Mouse (Mus musculus) liver, embryonic 11.5 days (tissue): ENCODE measurements at regions not wholly inside any gene's neighbourhood (a gene's known extent, or its start where the extent isn't known, plus 50 kb on each side); places are given as distances from the start of the nearest gene placed in this dataset.

Experiments
- ATAC-seq: fragments of 200-750 bp; cut with Nextera tagmentation; replicated peaks from 2 replicates; pipeline ENCODE4 v1.8.0; 2017; ENCODE audit warnings: moderate number of reproducible peaks, mild to moderate bottlenecking, moderate TSS enrichment, moderate library complexity; ENCODE audit not compliant: low FRiP score
- DNase-seq: peaks from one replicate; pipeline ENCODE4 v3.0.0-alpha.2; 2017; ENCODE audit warnings: low spot score
- H3K27ac ChIP-seq: fragments of 300-500 bp; sonication (generic); 2 replicates; pipeline ENCODE4 v1.5.1; 2014; ENCODE audit warnings: mild to moderate bottlenecking, low read depth, low read length, control low read depth
- H3K27me3 ChIP-seq: fragments of 300-500 bp; sonication (generic); replicated peaks from 2 replicates; pipeline ENCODE4 v1.6.1; 2014; ENCODE audit warnings: low read length, mixed read lengths; ENCODE audit not compliant: control insufficient read depth, insufficient read depth
- H3K36me3 ChIP-seq: fragments of 300-500 bp; sonication (generic); 2 replicates; pipeline ENCODE4 v1.6.1; 2014; ENCODE audit warnings: mild to moderate bottlenecking, low read length, moderate library complexity, mixed read lengths; ENCODE audit not compliant: control insufficient read depth, insufficient read depth
- H3K4me1 ChIP-seq: fragments of 300-500 bp; sonication (generic); replicated peaks from 2 replicates; pipeline ENCODE4 v1.6.1; 2014; ENCODE audit warnings: low read length, mixed read lengths; ENCODE audit not compliant: control insufficient read depth, insufficient read depth
- H3K4me2 ChIP-seq: fragments of 300-500 bp; sonication (generic); 2 replicates; pipeline ENCODE4 v1.6.1; 2014; ENCODE audit warnings: mild to moderate bottlenecking, control low read depth, moderate library complexity
- H3K4me3 ChIP-seq: fragments of 300-500 bp; sonication (generic); 2 replicates; pipeline ENCODE4 v1.5.1; 2014; ENCODE audit warnings: low read depth, low read length, control low read depth
- H3K9ac ChIP-seq: fragments of 300-500 bp; sonication (generic); 2 replicates; pipeline ENCODE4 v1.6.1; 2014; ENCODE audit warnings: low read depth, low read length, control low read depth
- H3K9me3 ChIP-seq: fragments of 300-500 bp; sonication (generic); 2 replicates; pipeline ENCODE4 v1.6.1; 2016; ENCODE audit warnings: low read length, inconsistent platforms, mixed read lengths; ENCODE audit not compliant: control insufficient read depth
- WGBS: fragments of 180-500 bp; shearing (Covaris S2); extraction: QIAGEN DNeasy Blood & Tissue Kit; methylation state at CpG from one replicate; pipeline ENCODE4 v1.1.7; 2014; 5-methylcytosine and 5-hydroxymethylcytosine counted together

DNA sequence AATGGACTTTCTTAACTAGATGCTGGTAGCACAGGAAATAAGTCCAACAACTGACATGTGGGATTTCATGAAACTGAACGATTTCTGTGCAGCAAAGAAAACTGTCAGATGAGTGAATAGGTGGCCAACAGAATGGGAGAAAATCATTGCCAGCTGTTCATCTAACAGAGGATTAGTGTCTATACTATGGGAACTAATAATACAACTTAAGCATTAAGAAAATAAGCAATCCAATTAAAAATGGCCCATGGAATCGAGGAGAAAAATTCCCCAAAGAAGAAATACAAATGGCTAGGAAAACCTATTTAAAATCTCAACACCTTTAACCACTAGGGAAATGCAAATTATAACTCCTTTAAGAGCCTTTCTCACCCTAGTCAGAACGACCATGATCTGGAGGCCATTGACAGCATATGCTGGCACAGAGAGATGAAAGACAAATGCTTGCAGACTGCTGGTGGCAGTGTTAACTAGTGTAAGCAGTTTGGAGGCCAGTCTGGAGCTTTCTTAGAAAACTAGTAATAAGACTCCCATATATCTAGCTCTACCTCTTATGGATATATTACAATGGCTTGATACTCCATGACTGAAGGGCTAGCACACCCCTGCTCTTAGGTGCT is 521.6 kb downstream of the Tmem182 start:
- ATAC-seq (no peak), DNase-seq (no peak)
- Histone ChIP-seq H3K36me3 (no peaks in the 10 kb centered on the region), H3K4me2 (no peak overlapping the region), H3K9ac (no peak overlapping the region), H3K27me3 (no peaks in the 10 kb centered on the region), H3K4me3 (no peak overlapping the region), H3K4me1 (no peaks in the 10 kb centered on the region), H3K27ac (no peak overlapping the region), H3K9me3 (no peaks in the 10 kb centered on the region)
- WGBS = 55% methylated on average over 3 of the region's 3 CpGs

DNA sequence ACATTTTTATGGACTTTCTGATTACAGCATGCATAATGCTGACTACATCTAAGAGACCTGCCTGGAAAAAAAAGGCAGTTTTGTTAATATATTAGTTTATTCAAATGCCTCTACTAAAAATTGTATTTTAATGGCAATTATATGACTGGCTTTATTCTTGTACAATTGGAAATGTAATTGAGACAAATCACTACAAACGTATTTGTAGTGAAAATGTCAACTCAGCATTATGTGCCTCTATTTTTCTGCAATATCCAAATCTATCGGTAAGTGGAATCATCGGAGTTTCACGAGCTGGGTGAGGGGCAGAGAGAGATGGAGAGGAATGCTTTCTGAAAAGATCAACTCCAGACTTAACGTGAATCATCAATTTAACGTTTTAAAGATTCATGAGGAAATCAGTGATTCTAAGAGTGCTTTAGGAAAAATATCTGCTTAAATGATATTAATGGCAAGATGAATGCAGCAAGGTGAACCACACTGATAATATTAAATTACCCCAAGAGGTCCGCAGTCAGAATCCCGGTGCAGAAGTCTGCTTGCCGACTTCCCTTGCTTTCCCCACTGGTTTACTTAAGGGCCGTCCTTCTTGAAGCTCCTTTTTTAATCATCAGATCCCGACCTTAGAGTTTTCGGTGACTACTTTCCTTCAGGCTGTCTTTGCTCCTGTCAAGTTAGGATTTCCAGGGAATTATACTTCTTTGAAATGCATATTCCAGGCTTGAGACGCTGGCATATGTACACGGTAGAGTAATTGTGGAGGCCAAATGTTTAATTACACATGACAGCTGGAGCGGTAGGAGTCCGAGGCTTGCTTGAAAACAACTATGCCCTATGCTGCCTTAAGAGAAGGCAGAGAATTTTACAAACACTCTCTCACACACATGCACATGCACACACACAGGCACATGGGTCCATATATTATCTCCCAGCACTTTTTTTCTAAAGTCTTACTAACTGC is 544.7 kb downstream of the Tmem182 start:
- Histone ChIP-seq H3K4me2 (no peak overlapping the region), H3K4me1 (no peaks in the 10 kb centered on the region), H3K36me3 (no peaks in the 10 kb centered on the region), H3K9me3 (no peaks in the 10 kb centered on the region), H3K4me3 (no peak overlapping the region), H3K27me3 (no peaks in the 10 kb centered on the region), H3K27ac (no peak overlapping the region), H3K9ac (no peak overlapping the region)
- DNase-seq (no peak), ATAC-seq (no peak)
- WGBS = 82% methylated on average over 16 of the region's 16 CpGs

GRCm38 (mm10) chr1:41359061-41359460 is 553.7 kb downstream of the Tmem182 start:
- no peaks in the 10 kb centered on the region for H3K36me3 ChIP-seq
- H3K4me3 ChIP-seq = no peak overlapping the region
- DNase-seq (no peak), ATAC-seq (no peak)
- H3K27ac ChIP-seq = no peak overlapping the region
- H3K4me1 ChIP-seq = no peaks in the 10 kb centered on the region
- WGBS = 46% methylated on average over 4 of the region's 4 CpGs
- no peak overlapping the region for H3K9ac ChIP-seq
- H3K4me2 ChIP-seq = no peak overlapping the region
- no peaks in the 10 kb centered on the region for H3K27me3 ChIP-seq
- H3K9me3 ChIP-seq = no peaks in the 10 kb centered on the region

- Histone ChIP-seq H3K4me3 (no peak overlapping the region), H3K9me3 (no peaks in the 10 kb centered on the region), H3K4me2 (no peak overlapping the region), H3K36me3 (no peaks in the 10 kb centered on the region), H3K4me1 (no peaks in the 10 kb centered on the region), H3K27me3 (no peaks in the 10 kb centered on the region), H3K9ac (no peak overlapping the region), H3K27ac (no peak overlapping the region)
- WGBS = 84% methylated on average over 3 of the region's 3 CpGs
- DNase-seq (no peak), ATAC-seq (no peak)
Measured at GRCm38 (mm10) chr1:41361512-41361911, 556.1 kb downstream of the Tmem182 start.

- H3K36me3 ChIP-seq = no peaks in the 10 kb centered on the region
- H3K27ac ChIP-seq = no peak overlapping the region
- H3K4me3 ChIP-seq = no peak overlapping the region
- WGBS = 88% methylated on average over 4 of the region's 4 CpGs
- no peak overlapping the region for H3K9ac ChIP-seq
- no peak overlapping the region for H3K4me2 ChIP-seq
- no peaks in the 10 kb centered on the region for H3K9me3 ChIP-seq
- no peaks in the 10 kb centered on the region for H3K27me3 ChIP-seq
- ATAC-seq = no peak
- no peaks in the 10 kb centered on the region for H3K4me1 ChIP-seq
- no peak for DNase-seq
Measured at GRCm38 (mm10) chr1:41380013-41380412, 574.6 kb downstream of the Tmem182 start.

GRCm38 (mm10) chr1:41381487-41381886 is 576.1 kb downstream of the Tmem182 start:
- no peaks in the 10 kb centered on the region for H3K9me3 ChIP-seq
- no peak for ATAC-seq
- no peaks in the 10 kb centered on the region for H3K4me1 ChIP-seq
- H3K36me3 ChIP-seq = no peaks in the 10 kb centered on the region
- H3K4me2 ChIP-seq = no peak overlapping the region
- H3K9ac ChIP-seq = no peak overlapping the region
- DNase-seq = no peak
- H3K27ac ChIP-seq = no peak overlapping the region
- no peak overlapping the region for H3K4me3 ChIP-seq
- WGBS = 71% methylated on average over 7 of the region's 7 CpGs
- no peaks in the 10 kb centered on the region for H3K27me3 ChIP-seq

DNA sequence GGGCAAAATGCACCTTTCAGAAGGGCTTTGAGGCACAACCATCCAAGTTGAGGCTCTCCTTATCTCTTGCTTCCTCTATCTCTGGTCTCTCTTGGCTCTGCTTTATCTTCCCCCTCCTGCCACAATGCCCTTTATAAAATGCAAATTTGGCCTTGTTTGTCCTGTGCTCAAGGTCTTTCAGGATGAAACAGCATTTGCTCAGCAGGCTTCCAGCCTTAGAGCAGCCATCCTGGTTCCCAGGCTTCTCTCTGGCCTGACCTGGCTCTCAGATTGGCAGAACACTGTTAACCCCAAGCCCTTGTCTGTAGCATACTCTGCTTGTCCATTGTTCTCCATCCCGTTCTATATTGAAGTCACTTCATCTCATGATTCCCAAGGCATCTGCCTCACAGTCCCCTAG is 579.3 kb downstream of the Tmem182 start:
- Histone ChIP-seq H3K27ac (no peak overlapping the region), H3K4me2 (no peak overlapping the region), H3K36me3 (no peaks in the 10 kb centered on the region), H3K9ac (no peak overlapping the region), H3K4me1 (no peaks in the 10 kb centered on the region), H3K9me3 (no peaks in the 10 kb centered on the region), H3K4me3 (no peak overlapping the region), H3K27me3 (no peaks in the 10 kb centered on the region)
- 36% methylated on average over 1 of the region's 1 CpGs for WGBS
- DNase-seq = no peak
- ATAC-seq = no peak

DNA sequence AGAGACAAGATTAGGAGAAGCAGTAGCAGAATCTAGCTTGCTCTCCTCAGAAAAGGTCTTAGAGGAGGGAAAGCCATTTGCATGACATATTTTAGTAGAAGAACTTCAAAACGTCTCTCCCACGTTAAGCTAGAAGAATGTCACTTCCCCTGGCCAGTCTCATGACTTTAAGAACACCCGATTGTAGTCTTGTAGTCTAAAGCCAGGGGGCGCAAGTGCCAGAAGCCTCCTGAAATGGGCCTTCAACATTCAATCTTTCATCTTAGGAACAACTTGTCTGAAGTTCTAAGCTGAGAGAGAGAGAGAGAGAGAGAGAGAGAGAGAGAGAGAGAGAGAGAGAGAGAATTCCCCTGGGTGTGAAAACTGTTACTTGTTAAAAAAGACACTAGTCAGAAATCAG is 581.0 kb downstream of the Tmem182 start:
- 49% methylated on average over 4 of the region's 4 CpGs for WGBS

More for the DNA sequence above, 581.0 kb downstream of the Tmem182 start:
- Histone ChIP-seq H3K9ac (no peak overlapping the region), H3K27me3 (no peaks in the 10 kb centered on the region), H3K36me3 (no peaks in the 10 kb centered on the region), H3K4me2 (no peak overlapping the region), H3K4me3 (no peak overlapping the region), H3K4me1 (no peaks in the 10 kb centered on the region), H3K9me3 (no peaks in the 10 kb centered on the region), H3K27ac (no peak overlapping the region)
- DNase-seq (no peak), ATAC-seq (no peak)
